Mouse (Mus musculus) cerebellum, postnatal 10 days (tissue): ENCODE results near the gene Fgf15.
"Not testable (repeated sequence)": the region's sequence is repeated elsewhere in the genome, so short reads cannot be mapped to it uniquely, and the experiment has no call there.

Experiments used
- DNase-seq, 2 experiments: peaks; one replicate each; pipeline ENCODE4 v3.0.0; 2021; ENCODE audit warnings: mixed read lengths in 2 of 2

The Fgf15 gene

DNA sequence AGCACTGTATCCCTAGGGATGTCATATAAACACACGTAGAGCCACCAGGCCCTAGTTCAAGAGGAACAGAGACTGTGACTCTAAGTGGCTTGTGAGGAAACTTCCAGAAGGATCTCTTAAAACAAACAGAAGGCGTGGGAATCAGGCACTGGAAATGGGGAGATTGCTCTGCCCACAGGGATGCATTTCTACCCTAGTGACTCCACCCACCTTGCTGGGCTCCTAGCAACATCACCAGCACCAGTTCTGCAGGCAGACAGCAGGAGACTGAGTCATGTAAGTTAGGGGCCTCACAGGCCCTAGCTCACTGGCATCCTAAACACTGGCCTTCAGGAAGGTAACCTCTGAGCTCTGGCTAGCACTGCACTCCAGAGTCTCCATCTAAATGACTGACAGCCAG is 4.5 kb upstream of the Fgf15 start:
- no peak for DNase-seq

DNA sequence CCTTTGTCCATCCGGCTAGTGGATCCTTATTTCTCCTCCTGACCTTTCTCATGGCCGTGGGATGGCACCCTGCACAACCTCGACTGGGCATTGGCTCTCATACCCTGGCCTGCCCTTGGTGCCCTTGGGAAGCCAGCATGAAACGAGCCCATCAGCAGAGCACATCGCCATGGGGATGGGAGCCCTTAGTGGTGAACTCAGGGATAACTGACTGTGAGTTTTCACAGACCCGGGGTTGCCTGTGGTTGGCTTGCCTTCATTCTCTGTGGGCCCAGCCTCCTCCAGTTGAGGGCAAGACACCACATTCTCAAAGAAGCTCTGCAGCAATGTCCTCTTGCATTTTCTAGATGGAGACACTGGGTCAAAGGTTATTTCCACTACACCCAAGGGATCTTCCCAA is 4.0 kb upstream of the Fgf15 start:
- DNase-seq: no peak

DNA sequence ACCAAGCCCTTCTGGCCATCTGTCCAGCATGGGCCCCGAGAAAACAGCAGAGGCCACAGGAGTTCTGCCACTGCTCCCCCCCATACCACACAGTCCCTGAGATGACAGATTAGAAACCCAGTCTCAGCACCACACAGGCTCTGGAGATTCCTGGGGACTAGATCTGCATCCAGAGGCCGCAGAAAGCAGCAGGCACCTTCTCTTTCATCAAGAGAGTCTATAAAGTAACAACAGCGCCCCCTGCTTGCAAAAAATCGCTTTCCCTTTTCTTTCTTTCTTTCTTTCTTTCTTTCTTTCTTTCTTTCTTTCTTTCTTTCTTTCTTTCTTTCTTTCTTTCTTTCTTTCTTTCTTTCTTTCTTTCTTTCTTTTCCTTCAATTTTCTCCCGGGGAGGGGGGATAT is 2.1 kb upstream of the Fgf15 start:
- DNase-seq: peak; percentile 72 to 77

DNA sequence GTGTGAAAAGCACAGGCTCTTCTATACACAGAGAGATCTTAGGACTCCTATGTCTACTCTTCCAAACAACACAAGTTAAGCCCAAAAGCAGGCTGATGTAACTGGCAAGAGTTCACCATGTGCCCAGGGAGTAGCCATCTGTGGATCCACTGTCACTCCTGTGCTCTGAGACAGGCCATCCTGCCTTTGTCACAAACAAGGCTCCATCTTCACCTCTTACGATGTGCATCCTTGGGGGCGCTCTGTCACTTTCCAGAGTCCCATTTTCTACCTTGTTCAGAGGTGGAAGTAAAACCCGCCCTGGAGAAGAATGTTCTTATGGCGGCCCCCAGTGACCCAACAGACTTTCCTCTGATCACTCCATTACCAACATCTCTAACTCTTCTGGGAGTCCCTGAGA is 1.6 kb upstream of the Fgf15 start:
- DNase-seq: no peak

DNA sequence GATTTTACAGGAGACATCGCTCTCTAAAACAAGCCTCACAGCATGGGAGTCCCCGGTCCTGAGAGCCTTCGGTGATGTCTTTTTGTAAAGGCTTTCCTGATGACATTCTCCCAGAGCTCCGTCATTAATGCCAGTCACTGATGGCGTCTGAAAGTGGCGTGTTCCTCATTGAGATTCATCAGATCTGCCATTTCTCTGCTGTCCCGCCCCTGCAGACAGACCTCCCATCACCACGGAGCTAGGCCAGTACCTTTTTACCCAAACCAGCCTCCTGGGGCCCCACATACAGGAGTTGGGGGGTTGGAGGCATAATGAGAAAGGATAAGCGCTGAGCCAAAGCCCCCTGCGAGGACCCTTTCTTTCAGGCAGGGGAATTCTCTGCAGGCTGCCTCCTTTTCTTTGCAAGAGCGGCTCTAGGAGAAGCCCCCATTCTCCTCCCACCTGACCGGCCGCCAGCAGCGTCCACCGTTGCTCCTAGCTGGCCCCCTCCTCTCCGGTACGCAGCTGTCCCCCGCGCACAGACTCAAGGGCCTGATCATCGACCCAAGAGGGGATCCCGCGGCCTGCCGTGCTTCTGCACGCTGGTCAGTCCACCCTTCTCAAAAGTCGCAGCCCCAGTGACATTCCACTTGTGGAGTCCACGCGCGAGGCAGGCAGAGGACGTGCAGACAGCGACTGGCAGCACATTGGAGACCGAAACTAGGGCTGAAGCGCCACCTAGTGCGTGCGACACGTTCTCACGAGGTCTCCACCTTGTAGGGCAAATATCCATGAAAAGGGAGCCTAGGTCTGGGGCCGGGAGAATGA is 823 bp upstream of the Fgf15 start:
- DNase-seq: peak; percentile 89 to 90

DNA sequence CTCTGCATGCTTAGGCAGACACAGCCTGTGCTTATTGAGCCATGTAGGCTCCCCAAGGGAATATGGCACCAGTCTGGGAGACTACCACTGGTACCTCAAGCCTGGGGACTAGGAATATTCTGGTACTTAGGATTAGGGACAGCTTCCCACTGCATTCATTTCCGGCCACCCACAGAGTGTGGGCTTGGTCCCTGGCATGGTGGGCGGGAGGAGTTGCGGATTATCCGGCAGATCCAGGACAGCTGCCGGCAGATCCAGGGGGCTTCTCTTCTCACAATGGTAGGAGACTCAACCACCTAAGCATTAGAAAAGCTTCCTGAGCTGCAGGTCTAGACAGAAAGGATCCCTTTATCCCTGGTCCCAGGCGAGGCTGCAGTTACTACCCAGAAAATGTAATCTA is 2.2 kb downstream of the Fgf15 start:
- no peak for DNase-seq

DNA sequence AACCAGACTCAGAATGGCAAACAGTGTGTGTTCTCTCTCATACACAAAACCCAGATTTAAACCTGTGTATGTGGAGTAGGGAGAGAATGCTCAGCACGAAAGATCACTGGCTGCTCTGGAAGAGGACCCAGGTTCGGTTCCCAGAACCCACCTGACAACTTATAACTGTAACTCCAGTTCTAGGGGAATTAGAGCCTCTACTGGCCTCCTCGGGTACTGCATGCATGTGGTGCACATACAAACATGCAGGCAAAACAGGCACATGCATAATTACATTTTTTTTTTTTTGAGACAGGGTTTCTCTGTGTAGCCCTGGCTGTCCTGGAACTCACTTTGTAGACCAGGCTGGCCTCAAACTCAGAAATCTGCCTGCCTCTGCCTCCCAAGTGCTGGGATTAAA is 9.2 kb downstream of the Fgf15 start:
- not testable (repeated sequence) for DNase-seq

DNA sequence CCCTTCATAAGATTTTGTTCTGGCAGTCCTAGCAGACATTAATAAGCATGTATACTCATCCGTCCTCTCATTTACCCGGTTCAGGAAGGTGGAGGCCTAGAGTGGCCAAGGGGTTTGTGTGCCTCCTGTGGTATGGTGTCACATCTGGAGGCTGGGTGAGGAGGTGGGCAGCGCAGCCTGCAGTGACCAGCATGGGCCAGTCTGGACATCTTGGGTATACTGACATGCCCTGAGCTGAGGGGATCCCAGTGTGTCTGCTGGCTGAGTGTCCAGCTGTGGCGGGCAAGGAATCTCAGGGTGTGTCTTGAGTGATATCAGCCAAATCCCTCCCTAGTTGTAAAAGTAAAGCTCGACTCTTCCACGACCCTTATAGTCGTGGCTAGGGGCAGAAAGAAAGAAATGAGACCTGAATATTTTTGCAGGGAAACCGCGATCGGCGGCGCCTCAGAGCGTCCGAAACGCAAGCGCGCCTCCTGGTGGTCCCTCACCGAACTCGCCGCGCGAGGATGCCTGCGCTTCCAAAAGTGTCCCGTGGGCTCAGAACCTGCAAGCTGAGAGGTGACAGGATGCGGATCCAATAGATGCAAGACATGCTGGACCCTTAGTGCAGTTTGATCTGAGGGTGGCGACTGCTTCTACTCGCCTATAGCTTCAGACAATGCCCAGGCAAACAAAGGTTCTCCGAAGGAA is 10.5 kb downstream of the Fgf15 start:
- peak; percentile 83 to 88 for DNase-seq

DNA sequence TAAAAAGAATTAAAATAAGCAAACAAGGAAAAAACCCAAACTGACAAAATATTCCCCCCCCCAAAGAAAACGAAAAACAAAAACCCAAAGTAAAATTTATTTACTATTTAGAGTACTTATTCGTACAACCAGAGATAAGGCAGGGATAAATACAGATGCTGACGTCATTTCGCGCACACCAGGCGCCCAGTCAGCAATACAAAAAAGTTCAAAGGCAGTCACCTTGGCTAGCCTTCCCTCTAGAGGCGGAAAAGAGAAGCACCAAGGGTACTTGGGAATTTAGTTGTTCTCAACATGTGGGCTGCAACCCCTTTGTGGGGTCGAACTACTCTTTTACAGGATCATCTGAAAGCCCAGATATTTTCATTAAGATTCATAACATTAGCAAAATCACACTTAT is 11.5 kb downstream of the Fgf15 start:
- DNase-seq: no peak

DNA sequence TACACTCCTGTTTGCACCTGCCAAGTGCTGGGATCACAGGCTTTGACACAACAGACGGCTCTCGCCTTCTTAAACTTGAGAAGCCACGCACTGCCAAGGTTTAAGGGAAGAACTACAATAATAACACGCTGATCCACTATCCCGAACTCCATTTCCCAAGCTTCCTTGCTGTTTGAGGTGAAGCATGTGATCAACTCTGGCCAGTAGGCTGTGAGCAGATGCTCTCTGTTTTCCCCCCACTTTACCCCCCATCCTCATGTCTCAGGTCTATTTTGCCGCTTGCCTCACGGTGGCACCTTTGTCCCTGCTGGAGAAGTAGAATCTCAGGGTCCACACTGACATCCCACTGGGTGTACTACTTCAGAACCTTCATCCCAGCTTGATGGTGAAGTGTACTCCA is 12.4 kb downstream of the Fgf15 start:
- DNase-seq: peak; percentile 24 to 37

DNA sequence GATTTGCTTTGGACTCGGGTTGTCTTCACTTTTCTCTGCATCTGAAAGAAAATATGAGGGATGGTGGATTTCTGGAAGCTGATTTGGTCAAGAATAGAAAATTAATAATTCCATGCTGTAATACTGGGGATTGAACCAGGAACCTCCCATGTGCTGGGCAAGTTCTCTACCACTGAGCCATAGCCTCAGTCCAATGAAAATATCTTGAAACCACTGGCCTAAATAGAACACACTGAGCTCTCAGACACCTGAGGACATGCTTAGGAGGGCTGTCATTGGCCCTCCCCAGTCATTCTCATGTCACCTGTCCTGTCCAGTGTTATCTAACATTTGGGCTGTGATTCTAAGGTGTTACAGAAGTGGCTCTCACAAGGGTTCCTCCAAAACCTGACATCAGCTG is 14.8 kb downstream of the Fgf15 start:
- no peak for DNase-seq

DNA sequence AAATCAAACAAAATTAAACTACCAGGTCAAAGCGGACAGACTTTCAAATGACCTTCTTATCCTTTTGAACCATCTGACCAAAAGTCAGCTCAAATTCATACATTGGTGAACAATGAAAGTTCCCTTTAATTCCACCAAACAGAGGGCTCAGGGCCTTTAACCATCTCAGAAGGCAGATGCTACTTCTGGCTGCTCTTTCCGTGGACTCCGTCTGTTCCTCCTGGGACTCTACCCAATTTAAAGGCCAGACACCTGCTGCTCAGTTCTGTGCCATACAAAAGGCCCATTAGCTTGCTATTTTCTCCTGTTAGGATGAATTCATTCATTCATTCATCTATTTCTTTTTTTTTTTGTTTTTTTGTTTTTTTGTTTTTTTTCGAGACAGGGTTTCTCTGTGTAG is 16.6 kb downstream of the Fgf15 start:
- DNase-seq: peak; percentile 67 to 69

DNA sequence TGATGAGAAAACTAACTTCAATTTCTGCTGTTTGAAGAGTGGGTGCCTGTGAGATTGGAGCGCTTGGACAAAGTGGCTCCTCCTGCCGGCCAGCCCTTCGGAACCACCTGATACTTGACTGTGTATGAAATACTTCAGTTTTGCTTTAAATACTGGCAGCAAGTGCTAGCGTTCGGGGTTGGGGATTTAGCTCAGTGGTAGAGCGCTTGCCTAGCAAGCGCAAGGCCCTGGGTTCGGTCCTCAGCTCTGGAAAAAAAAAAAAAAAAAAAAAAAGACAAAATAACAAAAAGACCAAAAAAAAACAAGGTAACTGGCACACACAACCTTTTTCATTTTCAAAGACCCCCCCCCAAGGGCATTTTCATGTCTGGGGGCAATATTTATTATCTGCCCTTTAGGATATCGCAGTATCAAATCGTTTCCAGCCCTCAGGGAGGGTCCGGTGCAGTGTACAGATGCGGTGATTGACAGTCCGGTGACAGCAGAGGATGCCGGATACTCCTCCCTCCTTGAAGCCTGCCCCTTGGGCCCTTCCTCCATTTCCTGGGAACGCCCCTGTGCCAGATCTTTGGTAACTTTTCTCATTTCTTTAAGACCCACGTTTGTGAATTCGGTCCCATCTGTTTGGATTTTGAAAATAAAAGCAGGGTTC is 18.1 kb downstream of the Fgf15 start:
- peak; percentile 50 to 53 for DNase-seq

DNA sequence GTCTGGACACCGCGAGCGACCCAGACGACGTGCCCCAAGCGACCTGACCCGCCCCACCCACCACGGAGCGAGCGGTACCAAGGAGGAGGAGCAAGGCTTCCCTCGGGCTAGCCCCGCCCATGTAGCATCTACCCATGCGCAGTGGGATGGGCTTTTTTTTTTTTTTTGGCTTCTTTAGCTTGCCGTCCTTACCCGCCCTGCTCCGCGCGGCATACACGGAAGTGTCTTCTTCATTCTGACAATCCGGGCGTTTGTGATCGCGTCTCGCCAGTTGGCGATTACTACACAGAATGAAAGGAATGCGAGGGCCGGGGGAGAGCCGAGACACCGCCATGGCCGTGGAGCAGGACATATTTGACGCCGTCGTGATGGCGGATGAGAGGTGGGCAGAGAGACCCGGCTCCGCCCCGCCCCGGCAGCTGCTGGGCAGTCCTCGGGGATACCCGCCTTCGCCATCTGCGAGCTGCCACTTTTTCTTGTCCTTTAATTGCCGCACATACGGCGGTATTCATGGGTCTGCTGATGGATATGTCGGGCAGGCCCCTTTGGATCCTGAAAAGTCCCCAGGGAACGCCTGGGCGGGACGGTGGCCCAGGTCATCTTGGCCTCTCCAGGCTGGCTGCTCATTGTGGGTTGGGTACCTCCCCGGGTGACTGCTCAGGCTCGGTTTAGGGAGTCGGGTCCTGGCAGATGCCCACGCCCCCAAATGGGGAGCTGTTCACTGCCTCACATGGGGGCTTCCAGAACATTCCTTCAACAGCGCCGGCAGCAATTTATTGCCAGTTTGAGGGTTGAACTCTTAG is 18.8 kb downstream of the Fgf15 start, which contains the start of gene LTO1:
Gene LTO1 (plus strand): TSS at position 153 of the 803 bp plus-strand sequence.
- DNase-seq: peak; percentile 93 to 95

DNA sequence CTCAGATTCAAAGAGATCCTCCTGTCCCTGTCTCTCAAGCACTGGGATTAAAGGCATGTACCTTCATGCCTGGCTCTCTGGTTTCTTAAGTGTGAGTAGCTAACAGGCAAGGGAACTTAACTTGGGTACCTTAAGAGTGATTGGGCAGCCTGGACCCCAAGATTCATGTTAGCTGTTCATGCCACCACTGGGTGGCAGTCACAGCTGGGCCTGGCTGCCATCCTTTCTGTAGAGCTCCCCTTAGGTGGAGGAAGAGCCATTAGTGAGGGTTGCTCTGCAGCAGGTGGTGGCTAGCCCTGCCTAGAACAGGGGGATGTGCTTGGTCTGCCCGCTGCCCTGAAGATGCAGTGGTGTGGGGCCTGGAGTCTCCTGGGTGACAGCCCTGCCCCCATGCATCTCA is 22.5 kb downstream of the Fgf15 start:
- no peak for DNase-seq

DNA sequence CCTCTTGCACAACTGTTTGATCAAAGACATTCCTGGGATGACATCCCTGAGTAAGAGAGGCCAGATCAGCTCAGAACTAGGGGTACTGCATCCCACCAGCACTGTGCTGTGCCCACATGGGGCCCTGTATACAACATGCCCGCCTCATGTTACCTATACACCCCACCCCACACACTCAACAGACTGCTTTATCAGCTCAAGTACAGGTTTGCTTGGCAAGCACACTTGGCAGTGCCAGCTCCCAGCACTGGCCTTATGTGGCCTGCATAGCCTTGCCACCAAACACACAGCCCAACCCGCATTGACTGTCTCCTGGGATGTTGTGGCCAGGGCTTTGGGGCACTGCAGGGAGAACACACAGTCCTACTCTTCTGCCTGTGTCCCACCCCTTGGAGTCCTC is 31.3 kb downstream of the Fgf15 start:
- DNase-seq: peak in 1 of 2 experiments; percentile 27

DNA sequence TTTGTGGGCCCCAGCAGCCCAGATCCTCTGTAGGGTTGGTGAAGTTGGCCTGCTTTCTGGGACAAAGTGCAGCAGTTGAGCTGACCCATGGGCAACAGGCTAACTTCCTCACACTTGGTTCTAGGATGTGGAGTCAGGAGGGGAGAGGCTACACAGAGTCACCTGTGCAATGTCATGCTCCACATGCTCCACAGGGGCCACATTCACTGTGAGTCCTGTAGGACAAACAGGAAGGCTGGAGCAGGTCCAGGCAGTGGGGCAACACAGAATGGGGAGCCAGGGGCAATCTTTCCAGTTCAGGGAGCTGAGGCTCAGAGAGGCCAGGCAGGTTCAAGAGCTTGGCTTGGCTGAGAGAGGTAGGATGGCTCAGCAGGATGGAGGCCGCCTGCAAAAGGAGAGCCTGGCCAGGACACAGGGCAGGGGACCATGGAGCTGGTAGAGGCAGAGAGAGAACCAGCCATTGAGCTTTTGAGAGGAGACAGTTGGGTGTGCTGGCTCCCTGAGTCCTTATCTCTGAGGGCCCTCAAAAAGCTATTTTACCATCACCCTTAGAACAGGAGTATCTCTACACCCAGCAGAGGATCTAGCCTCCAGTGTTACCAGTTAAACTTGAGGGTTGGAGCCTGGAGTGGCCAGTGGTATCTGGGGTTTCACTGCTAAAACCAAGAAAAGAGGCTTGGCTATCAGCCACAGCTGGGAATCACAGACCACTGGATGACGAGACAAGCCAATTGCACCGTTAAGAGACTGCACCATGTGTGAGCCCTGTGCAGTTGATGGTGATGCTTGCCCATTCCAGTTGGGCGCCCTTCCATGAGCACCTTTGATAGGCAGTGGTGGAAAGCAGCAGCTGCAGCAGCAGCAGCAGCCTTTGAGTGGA is 31.9 kb downstream of the Fgf15 start:
- DNase-seq: peak; percentile 24 to 27

DNA sequence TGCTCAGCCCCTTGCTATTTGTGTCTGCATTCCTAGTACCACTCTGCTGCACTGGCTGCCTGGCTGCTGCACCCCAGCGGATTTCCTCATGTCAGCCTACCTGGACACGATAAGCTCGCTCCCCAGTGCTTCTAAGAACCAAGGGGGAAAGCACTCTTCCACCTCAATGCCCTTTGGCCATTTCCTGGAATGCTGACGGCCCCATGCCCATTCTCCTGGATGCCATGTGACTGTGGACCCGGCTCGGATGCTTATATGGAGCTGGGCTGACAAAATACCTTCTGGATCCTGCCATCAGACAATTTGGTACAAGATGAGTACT is 32.5 kb downstream of the Fgf15 start:
- peak in 1 of 2 experiments; percentile 20 for DNase-seq

DNA sequence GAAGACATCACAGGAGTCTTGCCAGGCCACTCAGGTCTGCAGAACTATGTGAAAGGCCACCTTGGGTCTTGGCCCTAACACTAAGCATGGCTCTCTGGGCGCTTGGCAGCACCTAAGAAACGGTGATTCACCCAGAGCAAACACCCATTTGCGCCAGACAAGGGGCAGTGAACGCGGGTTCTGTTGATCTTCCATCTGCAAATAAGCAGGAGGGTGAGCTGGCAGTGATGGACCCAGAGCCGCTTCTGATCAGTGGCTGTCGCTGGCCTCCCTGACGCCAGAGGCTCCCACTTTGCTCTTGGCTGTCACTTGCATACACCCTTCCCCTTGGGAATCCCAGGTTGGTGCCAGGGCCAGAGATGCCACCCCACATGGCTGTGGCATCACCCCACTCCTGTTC is 33.2 kb downstream of the Fgf15 start:
- peak; percentile 39 to 49 for DNase-seq

DNA sequence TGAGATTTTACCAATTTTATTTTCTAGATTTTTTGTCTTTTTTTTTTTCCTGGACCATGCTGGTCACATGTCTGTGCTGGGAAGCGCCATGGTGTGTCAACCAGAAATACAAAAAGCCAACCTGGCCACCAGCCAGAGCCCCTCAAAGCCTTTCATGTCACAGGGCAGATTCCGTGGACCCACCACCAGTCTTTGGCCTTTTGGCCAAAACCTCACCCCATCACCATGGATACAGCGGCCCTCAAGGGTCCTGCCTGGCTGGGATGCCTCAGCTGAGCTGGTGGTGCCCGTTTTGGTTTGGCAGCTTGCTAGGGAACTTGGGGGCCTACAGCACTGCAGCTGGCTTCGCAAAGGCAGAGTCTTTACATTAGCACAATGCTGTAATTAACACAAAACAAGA is 33.6 kb downstream of the Fgf15 start:
- DNase-seq: peak; percentile 61 to 73

DNA sequence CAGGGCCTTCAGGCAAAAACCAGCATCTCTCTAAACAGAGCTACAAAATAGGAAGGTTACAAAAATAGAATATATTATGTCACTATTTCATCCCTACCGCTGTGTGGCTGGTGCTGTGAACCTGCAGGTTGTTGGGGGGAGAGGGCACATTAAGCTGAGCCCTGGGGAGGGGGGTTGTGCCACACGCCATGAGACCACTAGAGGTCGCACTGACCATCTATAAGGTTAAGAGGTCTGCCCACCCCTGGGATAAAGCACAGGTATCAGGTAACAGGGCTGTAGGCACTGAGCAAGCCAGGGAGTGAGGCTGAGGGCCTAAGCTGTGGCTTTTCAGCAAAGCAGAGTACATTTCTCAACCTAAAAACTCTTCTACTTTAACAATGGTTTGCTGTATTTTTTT is 35.4 kb downstream of the Fgf15 start:
- DNase-seq: peak; percentile 78 to 82

DNA sequence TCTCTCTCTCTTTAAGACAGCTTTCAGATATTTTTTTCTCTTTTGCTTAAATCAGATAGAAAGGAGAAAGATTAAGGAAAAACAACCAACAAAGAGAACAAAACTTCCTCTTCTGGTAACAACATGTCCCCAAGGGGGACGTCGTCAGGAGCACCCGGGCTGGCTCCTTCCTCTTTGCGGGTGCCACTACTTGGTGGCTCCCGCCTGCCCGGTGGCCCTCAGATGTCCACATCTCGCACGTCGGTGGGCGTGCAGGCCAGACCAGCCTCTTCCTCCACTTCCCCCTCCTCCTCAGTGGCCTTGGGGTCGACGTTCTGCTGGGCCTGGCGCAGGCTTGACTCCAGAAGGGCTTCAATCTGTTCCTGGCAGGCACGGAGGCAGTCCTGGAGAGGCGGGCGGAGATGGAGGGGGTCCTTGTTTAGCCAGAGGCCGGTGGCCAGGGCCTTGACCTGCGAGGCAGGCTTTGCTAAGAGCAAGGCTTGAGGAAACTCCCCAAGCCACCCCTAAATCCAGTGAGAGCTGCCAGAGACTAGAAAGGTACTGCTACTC is 36.1 kb downstream of the Fgf15 start:
- DNase-seq: peak; percentile 66 to 80
